Mouse (Mus musculus): ENCODE measurements at regions not wholly inside any gene's neighbourhood (a gene's known extent, or its start where the extent isn't known, plus 50 kb on each side); places are given as distances from the start of the nearest gene placed in this dataset.

DNA sequence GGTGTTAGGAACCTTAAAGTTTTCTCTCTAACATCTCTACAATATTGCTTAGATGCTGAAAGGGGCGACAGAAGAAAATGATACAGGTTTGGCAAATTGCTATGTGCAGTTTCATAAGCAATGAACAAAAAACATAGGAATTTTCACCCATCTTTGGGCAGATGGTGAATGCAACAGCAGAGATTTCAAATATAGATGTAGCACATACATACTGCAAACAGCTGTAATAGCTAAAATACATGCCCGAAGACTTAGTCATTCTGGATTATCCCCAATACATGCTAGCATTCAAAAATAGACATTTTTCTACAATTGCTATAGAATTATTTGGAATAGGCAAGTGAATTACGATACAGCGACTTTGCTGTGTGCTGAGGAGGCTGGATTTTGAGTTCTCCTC lies 544.1 kb downstream of the D3Ertd751e start:
- ATAC-seq (replicated peaks; ENCODE audit: poor library complexity): no peak

DNA sequence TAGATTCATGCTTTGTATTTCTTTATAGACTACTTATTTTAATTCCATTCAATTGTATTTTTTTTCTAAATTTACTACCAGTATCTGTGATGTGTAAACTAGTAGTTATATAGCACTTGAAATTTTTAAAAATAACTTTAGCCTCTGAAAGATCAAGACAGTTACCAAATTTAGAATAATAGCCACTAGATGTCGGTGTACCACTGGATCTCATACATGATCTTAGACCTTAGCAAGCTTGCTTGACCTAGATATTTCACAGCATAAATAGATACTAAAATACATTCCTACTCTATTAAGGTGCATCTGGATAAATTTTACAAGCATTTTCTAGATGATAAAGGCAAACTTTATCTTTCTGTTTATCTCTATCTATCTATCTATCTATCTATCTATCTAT lies 570.0 kb downstream of the D3Ertd751e start:
- no peak for ATAC-seq (replicated peaks; ENCODE audit: poor library complexity)

DNA sequence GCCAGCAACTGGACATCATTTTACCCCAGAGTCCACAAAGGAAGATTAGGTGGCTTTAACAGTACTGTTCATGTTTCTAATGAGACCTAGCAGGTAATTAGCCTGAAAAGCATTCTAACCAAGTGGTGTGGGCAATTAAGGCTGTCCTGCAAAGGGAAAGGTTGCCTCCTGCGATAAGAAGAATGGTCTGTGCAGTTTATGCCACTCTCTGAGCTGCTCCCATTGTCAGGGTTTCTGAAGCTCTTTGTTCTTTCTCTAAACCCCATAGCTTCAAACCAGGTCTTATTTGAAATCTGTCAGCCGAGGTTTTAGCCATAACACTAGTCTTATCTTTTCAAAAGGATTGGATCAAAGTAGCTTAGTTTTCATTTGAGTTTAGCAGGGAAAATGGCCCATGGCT lies 585.3 kb downstream of the D3Ertd751e start:
- no peak for ATAC-seq (replicated peaks; ENCODE audit: poor library complexity)

DNA sequence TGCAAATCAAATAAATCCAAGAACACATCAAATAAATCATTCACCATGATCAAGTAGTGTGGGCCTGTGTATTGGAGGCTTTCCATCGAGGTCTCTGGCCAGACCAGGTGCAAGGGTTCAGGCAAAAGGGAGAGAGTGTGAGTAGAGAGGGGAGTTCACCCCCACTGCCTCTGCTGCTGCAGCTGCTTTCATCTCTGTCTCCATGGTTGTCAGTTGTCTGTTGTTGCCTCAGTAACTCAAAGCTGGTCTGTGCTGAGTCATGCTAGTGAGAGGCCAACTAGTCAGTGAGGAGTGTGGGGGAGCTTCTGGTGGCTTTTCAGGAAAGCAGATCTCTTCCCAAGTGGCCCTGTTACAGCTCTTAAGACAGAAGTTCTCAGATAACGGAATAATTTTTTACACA lies 600.4 kb downstream of the D3Ertd751e start:
- no peak for ATAC-seq (replicated peaks; ENCODE audit: poor library complexity)

DNA sequence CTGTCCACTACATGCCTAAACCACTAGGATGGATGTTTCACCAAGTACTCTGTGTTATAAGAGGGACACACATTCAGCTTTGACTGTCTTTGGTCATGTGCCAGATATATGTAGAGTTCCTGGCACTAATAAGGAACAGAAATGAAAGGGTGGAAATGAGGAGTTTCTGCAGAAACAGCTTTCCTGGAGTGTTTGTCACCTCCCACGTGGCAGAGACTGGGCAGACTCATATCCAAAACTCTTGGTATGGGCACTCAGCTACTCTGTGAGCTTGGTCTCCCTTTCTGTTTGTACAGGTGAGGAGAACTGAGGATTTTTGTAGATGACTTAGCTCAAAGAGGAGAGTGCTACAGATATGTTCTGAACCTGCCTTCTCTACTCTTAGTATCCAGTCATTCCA lies 634.4 kb downstream of the D3Ertd751e start:
- ATAC-seq (replicated peaks; ENCODE audit: poor library complexity): no peak

DNA sequence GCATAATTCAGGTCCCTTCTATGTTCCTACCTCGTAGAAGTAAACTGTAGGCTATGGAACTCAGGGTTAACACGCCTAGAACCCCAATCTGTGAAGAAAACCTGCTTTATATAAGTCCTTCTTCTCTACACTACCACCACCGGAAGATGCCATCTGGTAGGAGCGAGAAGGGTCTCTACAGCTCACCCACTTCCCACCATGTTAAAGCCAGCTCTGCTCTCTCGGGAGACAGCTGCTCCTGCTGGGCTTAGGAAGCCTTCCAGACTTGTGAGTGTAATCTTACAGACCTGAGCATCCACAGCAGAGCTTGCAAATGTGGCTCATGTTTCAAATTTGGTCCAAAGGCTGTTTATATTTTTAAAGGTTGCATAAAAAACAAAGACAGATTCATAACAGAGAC lies 639.7 kb downstream of the D3Ertd751e start:
- no peak for ATAC-seq (replicated peaks; ENCODE audit: poor library complexity)

DNA sequence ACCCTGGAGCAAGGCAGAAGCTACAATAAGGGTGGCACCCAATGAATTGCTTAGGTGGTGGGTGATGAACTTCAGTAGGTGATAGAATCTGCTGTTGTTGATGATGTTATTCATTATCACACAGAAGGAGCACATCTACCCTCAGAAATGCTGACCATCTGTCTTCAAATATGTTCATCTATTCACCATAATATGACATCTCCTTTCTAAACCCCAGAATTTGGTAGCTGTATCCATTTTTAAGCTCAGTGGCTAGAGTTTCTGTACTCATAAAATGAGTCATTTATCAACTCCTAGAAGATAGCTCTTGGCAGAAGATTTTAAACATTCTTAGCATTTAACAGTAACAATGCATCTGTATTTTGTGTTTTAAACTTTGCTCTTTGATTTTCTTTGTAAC lies 660.3 kb downstream of the D3Ertd751e start:
- ATAC-seq (replicated peaks; ENCODE audit: poor library complexity): no peak

DNA sequence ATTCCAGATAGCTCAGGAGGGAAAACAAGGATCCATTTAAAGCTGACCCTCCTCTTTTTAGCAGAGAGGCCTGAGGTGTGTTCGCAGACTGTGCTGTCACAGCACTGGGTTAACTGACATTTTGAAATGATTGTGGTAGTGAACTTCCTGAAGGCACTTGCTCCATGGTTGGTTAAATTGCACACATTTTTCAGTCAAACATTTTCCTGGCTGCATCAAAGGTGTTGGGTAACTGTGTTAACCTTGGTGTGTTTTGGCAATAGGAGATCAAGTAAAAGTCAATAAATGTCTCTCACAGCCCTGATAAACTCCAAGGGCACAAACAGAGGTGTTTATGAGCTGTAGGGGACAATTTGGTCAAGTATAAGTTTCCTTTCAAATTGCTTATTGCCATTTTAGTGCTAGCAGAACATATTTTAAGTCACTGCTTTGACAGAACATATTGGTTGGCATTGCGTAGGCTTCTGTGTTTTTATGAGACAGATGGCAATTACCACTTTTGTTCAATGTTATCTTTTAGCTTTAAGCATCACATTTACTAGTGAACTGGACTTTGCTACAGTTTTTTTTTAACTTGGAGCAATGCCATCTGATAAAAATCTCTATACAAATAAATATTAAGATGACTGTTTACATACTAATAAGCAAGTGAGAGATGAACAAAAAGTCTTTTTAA lies 666.7 kb downstream of the D3Ertd751e start:
- no peak for ATAC-seq (replicated peaks; ENCODE audit: poor library complexity)

DNA sequence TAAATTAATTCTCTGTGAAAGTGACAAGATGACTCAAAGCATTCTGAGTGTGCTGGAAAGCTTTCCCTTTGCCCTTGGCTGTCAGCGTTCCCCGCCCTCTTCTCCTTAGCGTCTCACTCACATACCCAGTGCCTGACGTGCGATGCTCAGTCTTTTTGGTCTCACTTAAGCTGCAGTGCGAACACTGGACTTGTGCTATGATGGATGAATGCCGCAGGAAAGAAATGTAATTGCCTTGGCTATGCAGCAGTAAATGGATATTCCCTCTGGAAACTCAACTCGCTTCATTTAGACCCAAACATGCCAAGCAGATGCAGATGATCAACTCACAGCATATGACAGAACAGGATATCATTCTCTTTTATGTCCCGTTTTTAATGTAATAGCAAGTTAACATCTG lies 685.0 kb downstream of the D3Ertd751e start:
- ATAC-seq (replicated peaks; ENCODE audit: poor library complexity): no peak

DNA sequence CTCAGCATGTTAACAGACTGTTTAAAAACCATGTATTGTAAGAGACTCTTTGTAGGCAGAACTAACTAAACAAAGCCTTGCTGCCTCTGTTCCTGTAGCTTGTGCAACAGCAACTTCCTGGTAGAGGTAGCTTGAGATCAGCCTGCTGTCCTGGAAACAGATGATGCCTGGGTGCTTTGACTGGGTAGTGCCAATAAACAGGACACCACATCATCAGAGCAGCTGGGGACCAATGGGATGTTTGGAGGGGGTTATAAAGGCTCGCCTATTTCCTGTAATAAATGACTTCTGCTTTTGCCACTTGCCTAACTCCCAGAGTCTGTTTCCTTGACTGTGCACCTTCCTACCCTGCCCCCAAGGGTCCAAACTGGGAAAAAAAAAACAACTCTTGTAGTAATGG lies 707.2 kb downstream of the D3Ertd751e start:
- ATAC-seq (replicated peaks; ENCODE audit: poor library complexity): peak; percentile 92

DNA sequence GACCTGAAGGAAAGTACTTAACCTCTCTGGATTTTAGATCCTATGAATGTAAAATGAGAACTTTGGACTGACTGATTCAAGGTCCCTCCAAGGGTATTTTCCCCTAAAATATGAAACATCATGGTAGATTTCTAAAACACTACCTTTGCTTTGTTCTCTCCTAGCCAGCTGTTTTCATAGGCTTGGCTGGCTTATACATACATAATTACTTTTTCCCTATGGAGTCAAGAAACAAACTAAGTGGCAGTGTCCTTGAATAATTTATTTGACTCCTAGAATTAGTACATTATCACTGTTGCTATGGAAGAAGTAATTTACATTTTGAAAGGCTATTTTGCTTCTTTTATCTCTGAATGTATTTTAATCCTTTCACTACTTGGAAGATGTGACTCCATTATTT lies 721.9 kb downstream of the D3Ertd751e start:
- ATAC-seq (replicated peaks; ENCODE audit: poor library complexity): no peak

DNA sequence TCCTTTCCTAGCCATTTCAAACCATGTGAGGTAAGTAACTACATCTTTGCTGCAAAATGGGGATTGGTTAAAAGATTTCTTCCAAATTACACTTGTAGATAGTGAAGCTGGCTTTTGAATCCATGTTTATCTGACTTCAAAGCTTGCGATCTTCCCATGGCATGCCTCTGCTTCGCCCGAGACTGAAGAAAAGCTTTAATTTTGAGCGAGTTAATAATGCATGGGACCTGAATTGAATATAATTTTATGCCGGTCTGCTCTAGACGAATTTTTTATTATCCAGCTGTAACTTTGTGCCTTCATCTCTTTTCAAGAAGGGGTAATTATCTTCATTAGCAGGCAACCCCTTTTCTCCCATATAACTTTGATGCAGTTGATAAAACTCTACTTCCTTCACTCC lies 724.7 kb downstream of the D3Ertd751e start:
- ATAC-seq (replicated peaks; ENCODE audit: poor library complexity): no peak

DNA sequence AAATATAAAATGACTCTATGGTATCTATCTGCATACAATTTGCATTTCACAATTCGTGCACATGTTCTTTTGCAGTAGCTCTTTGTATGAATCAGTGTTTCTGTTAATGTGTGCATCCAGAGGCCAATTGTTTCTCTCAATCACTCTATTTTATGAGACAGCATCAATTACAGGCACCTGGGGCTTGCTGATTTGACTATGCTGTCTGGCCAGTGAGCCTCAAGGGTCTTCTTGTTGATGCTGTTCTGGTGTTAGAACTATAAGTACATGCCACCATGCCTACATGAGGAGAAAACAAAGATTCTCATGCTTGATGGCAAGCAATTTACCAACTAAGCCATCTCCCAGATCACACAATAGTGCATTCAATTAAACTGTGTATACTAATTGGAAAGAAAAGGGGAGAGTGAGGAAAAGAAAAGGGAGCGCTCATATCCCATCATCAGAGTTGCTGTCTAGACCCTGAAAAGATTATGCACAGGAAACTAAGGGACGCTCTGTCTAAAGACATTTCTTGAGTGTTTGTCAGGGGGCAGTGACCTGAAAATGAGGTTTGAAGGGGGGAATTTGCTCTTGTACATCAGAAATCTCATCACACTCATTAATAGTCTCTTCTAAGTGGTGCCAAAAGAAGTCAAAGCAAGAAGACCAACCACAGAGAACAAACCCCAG lies 772.6 kb downstream of the D3Ertd751e start:
- no peak for ATAC-seq (replicated peaks; ENCODE audit: poor library complexity)

DNA sequence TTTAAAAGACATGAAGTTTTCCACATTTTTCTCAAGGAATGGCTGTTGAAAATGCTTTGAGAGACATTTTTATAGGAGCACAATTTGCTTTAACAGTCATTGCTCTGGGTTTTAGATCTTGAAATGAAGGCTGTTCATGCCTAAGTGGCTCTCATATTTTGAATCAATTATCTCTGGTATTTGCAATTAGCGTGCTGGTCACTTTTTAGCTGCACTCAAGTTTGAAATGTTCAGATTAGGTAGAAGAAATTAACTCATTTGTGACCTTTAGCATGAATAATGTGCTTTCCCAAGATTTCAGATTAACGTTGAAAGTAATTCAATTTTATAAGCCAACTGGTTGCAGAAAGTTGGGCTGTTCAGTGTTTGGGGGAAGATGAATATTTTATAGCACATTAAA lies 773.9 kb downstream of the D3Ertd751e start:
- no peak for ATAC-seq (replicated peaks; ENCODE audit: poor library complexity)

DNA sequence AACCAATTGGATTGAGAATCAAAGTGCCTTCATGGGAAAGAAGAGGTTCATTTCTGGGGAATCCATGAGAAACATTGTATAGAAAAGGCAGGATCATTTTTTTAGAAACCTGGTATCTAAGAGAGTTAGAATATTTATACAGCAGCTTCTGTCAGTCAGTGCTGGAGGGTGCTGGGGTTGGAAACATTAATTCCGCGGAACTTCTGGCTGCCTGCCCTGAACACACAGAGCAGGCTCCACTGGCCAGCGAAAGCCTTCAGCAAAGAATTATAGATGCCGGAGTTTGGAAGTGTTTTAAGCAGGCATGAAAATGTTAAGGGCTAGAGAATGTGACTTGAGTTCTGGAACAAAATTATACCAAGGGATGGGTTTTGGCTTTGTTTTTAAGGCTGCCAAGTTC lies 789.0 kb downstream of the D3Ertd751e start:
- ATAC-seq (replicated peaks; ENCODE audit: poor library complexity): no peak

DNA sequence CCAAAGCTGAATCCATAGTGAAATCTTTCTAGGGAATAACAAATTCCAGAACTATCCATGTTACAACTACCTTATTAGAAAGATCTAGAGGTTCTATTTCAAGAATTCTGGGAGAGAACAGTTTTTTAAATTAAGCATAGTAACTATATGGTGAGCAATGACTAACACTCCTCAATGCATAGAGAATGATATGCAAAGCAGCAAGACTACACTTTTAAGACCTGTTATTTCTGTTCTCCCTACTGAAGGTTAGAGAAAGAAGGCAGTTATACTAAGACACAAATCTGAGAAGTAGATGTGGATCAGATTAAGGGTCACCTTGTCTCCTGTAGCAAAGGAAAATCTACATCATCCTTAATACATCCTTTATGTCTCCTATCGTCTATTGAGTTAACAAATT lies 824.3 kb downstream of the D3Ertd751e start:
- no peak for ATAC-seq (replicated peaks; ENCODE audit: poor library complexity)

DNA sequence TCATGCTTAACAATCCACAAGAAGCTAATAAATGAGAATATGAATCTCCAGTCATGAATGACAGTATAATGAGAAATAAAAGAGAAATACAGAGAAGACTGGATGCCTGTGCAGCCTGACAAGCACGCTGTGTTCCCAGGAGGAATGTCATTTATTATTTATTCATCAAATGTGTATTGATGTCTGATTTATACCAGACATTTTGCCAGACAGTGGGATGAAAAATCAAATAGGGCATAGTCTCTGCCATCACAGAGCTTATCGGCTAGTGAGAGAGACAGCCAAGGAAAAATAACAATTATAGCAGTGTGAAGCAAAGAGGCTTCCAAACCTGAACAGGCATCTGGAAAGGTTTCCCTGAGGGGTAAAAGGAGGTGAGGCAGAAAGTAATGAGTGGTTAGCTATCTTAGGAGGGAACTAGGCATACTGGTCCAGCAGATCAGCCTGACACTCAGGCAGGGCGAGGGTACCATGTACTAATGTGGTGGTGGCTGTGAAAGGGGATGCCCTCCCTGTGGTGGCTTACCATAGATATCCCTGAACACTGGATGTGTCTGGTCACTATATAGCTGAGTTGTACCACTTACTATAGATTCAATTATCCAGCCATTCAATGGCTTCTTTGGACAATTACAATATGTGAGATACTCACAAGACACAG lies 828.1 kb downstream of the D3Ertd751e start:
- no peak for ATAC-seq (replicated peaks; ENCODE audit: poor library complexity)

DNA sequence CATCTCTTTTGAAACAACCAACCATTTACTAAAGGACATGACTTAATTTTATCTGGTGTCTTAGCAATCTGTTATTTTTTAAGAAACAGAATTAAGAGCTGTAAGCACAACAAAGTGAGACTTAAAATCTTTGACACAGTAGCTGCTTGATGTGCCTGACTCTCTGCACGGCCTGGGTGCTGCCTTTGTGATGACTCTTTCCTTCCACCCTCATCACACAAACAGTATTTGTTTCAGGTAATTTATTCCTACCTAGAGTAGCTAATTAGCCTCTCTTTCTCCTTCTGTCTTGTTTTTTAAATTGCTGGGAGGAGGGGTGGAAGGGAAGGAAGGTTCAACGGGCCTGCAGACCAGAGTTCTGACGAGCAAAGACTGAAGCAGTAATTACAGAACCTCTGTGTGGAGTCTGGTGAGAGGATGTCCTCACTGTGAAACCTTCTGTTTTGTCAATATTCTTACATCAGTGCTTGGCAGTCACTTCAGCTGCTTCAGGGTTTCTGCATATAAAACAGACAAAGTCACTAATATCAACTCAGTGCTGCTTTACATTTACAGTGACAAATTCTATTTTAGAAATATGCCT lies 829.6 kb downstream of the D3Ertd751e start:
- no peak for ATAC-seq (replicated peaks; ENCODE audit: poor library complexity)

DNA sequence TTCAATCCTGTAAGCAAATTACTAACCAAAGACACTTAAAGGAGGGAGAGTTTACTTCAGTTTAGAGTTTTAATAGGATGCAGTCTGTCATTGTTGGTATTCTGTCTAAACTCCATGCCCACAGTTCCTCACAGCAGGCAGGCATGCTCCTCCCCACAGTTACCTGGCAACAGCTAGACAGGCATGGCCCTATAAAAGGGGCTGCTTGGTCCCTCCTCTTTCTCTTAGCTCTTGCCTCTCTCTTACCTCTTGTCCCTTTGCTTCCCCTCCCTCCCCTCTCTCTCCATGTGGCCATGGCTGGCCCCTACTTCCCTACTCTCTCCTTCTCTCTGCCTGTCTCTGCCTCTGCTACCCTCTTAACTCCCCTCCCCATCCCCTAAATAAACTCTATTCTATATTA lies 830.7 kb downstream of the D3Ertd751e start:
- ATAC-seq (replicated peaks; ENCODE audit: poor library complexity): no peak

DNA sequence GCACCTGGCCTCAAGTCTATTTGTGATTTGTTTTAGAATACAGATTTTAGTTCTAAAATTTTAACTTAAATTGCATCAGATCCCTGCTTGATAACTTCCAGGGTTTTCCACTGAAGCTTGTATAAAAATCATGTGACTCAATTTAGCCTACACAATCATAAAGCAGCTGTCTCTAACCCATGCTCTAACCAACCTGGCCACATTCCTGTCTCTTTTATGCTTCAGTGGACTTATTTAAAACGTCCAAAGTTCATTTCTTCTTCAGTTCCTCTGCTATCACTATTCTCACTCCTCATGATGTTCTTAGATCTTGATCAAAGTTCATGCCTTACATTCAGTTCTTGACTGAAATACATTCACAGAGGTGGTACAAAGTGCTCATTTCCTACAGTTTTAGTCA lies 839.9 kb downstream of the D3Ertd751e start:
- ATAC-seq (replicated peaks; ENCODE audit: poor library complexity): no peak

DNA sequence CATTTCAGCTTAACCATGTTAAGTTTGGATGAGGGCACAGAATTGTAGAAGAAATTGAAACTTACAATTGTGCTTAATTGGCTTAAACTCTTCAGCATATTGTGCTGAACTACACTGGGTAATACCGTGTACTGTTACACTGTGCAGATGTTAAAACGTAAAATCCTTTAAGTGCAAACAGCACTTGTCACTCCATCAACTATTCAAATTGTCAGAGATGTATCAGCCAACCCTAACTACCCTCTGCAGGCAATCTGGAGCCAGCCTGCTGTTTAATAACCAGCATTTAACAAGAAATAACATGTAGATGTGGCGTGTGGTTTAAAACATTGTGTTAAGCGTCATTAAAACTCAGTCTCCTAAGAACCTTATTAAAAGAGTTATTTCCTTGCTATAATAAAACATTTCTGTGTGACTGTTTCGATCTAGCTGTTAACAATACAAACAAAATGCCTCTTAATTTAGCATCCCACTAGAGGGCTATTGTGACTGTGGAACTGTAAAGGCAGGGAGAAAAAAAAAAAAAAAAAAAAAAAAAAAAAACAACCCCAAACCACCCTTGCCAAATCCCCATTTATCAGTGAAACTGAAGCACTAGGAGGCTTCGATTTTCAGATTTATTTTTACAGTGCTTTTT lies 845.0 kb downstream of the D3Ertd751e start:
- no peak for ATAC-seq (replicated peaks; ENCODE audit: poor library complexity)

DNA sequence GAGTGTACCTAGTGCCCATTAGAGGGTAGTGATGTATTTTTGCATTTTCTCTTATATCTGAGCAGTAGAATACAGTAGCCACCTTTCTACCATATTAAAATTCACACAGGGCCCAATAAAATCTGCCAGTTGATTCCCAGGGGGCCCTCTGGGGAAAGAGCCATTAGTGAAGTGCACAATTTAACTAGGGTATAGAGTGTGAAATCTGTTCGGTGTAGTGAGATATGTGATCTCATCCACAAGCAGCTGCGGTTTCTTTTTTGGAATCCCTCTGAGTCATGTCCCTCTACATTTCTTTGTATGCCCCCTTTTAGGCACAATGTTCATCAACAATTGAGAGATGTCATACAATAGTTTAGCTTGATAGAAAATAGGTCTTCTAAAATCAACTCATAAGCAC lies 847.1 kb downstream of the D3Ertd751e start:
- no peak for ATAC-seq (replicated peaks; ENCODE audit: poor library complexity)
